Mouse (Mus musculus) hindbrain, embryonic 14.5 days (tissue): ENCODE data around the gene Pcp4. TPM values are rescaled to one million over a fixed set of nuclear protein-coding genes. Genes with fewer than 3 reads are reported as not detected.

Source experiments
- ATAC-seq: fragments of 200-750 bp; cut with Nextera tagmentation; 2 replicates; pipeline ENCODE4 v1.8.0; 2017; ENCODE audit warnings: moderate number of reproducible peaks, mild to moderate bottlenecking, moderate TSS enrichment, moderate library complexity; ENCODE audit not compliant: low FRiP score
- DNase-seq: peaks from one replicate; pipeline ENCODE4 v3.0.0-alpha.2; 2015; ENCODE audit warnings: low spot score
- H3K27ac ChIP-seq: fragments of 300-500 bp; sonication (generic); 2 replicates; pipeline ENCODE4 v1.5.1; 2014; ENCODE audit warnings: mild to moderate bottlenecking, moderate library complexity
- H3K27me3 ChIP-seq: fragments of 300-500 bp; sonication (generic); 2 replicates; pipeline ENCODE4 v1.6.1; 2014; ENCODE audit warnings: mild to moderate bottlenecking, low read length, mixed read lengths; ENCODE audit not compliant: control insufficient read depth, insufficient read depth
- H3K36me3 ChIP-seq: fragments of 300-500 bp; sonication (generic); replicated peaks from 2 replicates; pipeline ENCODE4 v1.6.1; 2014; ENCODE audit not compliant: control insufficient read depth, insufficient read depth
- H3K4me1 ChIP-seq: fragments of 300-500 bp; sonication (generic); replicated peaks from 2 replicates; pipeline ENCODE4 v1.6.1; 2014; ENCODE audit warnings: antibody characterized with exemption, low read length, mixed read lengths; ENCODE audit not compliant: control insufficient read depth, insufficient read depth
- H3K4me2 ChIP-seq: fragments of 300-500 bp; sonication (generic); replicated peaks from 2 replicates; pipeline ENCODE4 v1.6.1; 2014; ENCODE audit warnings: mild to moderate bottlenecking, moderate library complexity
- H3K4me3 ChIP-seq: fragments of 300-500 bp; sonication (generic); replicated peaks from 2 replicates; pipeline ENCODE4 v1.5.1; 2014; ENCODE audit warnings: mild to moderate bottlenecking, low read length
- H3K9ac ChIP-seq: fragments of 300-500 bp; sonication (generic); 2 replicates; pipeline ENCODE4 v1.6.1; 2014
- H3K9me3 ChIP-seq: fragments of 300-500 bp; sonication (generic); 2 replicates; pipeline ENCODE4 v1.6.1; 2016; ENCODE audit warnings: low read length; ENCODE audit not compliant: control insufficient read depth
- WGBS: fragments of 180-500 bp; shearing (Covaris S2); extraction: QIAGEN DNeasy Blood & Tissue Kit; methylation state at CpG from one replicate; pipeline ENCODE4 v1.1.7; 2014; 5-methylcytosine and 5-hydroxymethylcytosine counted together
- polyA plus RNA-seq: library from polyadenylated mRNA; unstranded; fragments of >200 nt; fragmentation: Nextera tagmentation; extraction: Ambion mirVana; gene quantifications from 2 replicates; pipeline ENCODE4 v1.2.1, GENCODE M21; 2014

Gene Pcp4
- 347 and 386 TPM in 2 replicates for polyA plus RNA-seq

GRCm38 (mm10) chr16:96467445-96467844 is at the start of gene Pcp4:
Gene Pcp4 (plus strand): TSS chr16:96467606.
- H3K4me2 ChIP-seq = peak within 1 kb of the TSS; percentile 40
- peak within 1 kb of the TSS; percentile 30; the same call in 1 of the 2 replicates for H3K27ac ChIP-seq
- peak; percentile 70 for ATAC-seq
- H3K36me3 ChIP-seq = no peaks in the 10 kb centered on the region
- peak within 1 kb of the TSS; percentile 24 for H3K4me3 ChIP-seq
- H3K9me3 ChIP-seq = no peaks in the 10 kb centered on the region
- WGBS = 10% methylated on average over 8 of the region's 8 CpGs
- peak within 1 kb of the TSS; percentile 41; the same call in 1 of the 2 replicates for H3K9ac ChIP-seq
- no peaks in the 10 kb centered on the region for H3K27me3 ChIP-seq
- H3K4me1 ChIP-seq = peaks cover 23% of the 10 kb centered on the region
- peak; percentile 95 for DNase-seq

- no peak overlapping the region for H3K4me2 ChIP-seq
- no peak for ATAC-seq
Observed at GRCm38 (mm10) chr16:96425044-96425443, 42.4 kb upstream of the Pcp4 start.

GRCm38 (mm10) chr16:96426671-96427070 is 40.7 kb upstream of the Pcp4 start:
- Histone ChIP-seq H3K4me2 (no peak overlapping the region), H3K9me3 (no peaks in the 10 kb centered on the region), H3K9ac (no peak overlapping the region), H3K4me1 (no peaks in the 10 kb centered on the region), H3K4me3 (no peak overlapping the region), H3K27ac (no peak overlapping the region), H3K36me3 (no peaks in the 10 kb centered on the region), H3K27me3 (no peaks in the 10 kb centered on the region)
- no peak for DNase-seq
- no peak for ATAC-seq
- 86% methylated on average over 7 of the region's 7 CpGs for WGBS

More at GRCm38 (mm10) chr16:96425044-96425443, 42.4 kb upstream of the Pcp4 start:
- Histone ChIP-seq H3K9me3 (no peaks in the 10 kb centered on the region), H3K27ac (no peak overlapping the region), H3K36me3 (no peaks in the 10 kb centered on the region), H3K9ac (no peak overlapping the region), H3K4me1 (no peaks in the 10 kb centered on the region), H3K27me3 (no peaks in the 10 kb centered on the region), H3K4me3 (no peak overlapping the region)
- no peak for DNase-seq
- WGBS = 93% methylated on average over 2 of the region's 2 CpGs

- H3K27me3 ChIP-seq = no peaks in the 10 kb centered on the region
- H3K36me3 ChIP-seq = no peaks in the 10 kb centered on the region
- H3K9me3 ChIP-seq = no peaks in the 10 kb centered on the region
- no peaks in the 10 kb centered on the region for H3K4me1 ChIP-seq
- H3K4me3 ChIP-seq = no peak overlapping the region
- WGBS = 72% methylated on average over 3 of the region's 3 CpGs
- DNase-seq = no peak
- H3K9ac ChIP-seq = no peak overlapping the region
- ATAC-seq = no peak
- no peak overlapping the region for H3K27ac ChIP-seq
- no peak overlapping the region for H3K4me2 ChIP-seq
Observed at GRCm38 (mm10) chr16:96429046-96429445, 38.4 kb upstream of the Pcp4 start.

GRCm38 (mm10) chr16:96433266-96433665 is 34.1 kb upstream of the Pcp4 start:
- ATAC-seq (no peak), DNase-seq (no peak)
- 86% methylated on average over 10 of the region's 10 CpGs for WGBS
- Histone ChIP-seq H3K4me3 (no peak overlapping the region), H3K27ac (no peak overlapping the region), H3K4me2 (no peak overlapping the region), H3K27me3 (no peaks in the 10 kb centered on the region), H3K9me3 (no peaks in the 10 kb centered on the region), H3K4me1 (no peaks in the 10 kb centered on the region), H3K9ac (no peak overlapping the region), H3K36me3 (no peaks in the 10 kb centered on the region)

GRCm38 (mm10) chr16:96434024-96434785 is 33.2 kb upstream of the Pcp4 start:
- ATAC-seq (no peak), DNase-seq (no peak)
- H3K4me3 ChIP-seq = no peak overlapping the region
- H3K27ac ChIP-seq = no peak overlapping the region
- H3K4me1 ChIP-seq = no peaks in the 10 kb centered on the region
- no peak overlapping the region for H3K4me2 ChIP-seq
- 88% methylated on average over 3 of the region's 3 CpGs for WGBS
- no peak overlapping the region for H3K9ac ChIP-seq
- H3K27me3 ChIP-seq = no peaks in the 10 kb centered on the region
- H3K36me3 ChIP-seq = no peaks in the 10 kb centered on the region
- H3K9me3 ChIP-seq = no peaks in the 10 kb centered on the region

- Histone ChIP-seq H3K4me3 (no peak overlapping the region), H3K27ac (no peak overlapping the region), H3K36me3 (no peaks in the 10 kb centered on the region), H3K9me3 (no peaks in the 10 kb centered on the region), H3K9ac (no peak overlapping the region), H3K4me1 (no peaks in the 10 kb centered on the region), H3K4me2 (no peak overlapping the region), H3K27me3 (no peaks in the 10 kb centered on the region)
- 92% methylated on average over 5 of the region's 5 CpGs for WGBS
- no peak for ATAC-seq
- DNase-seq = no peak
Observed at GRCm38 (mm10) chr16:96438946-96439345, 28.5 kb upstream of the Pcp4 start.

- Histone ChIP-seq H3K27ac (no peak overlapping the region), H3K9ac (no peak overlapping the region), H3K4me2 (no peak overlapping the region), H3K4me3 (no peak overlapping the region), H3K27me3 (no peaks in the 10 kb centered on the region), H3K9me3 (no peaks in the 10 kb centered on the region), H3K4me1 (no peaks in the 10 kb centered on the region), H3K36me3 (no peaks in the 10 kb centered on the region)
- ATAC-seq = no peak
- WGBS = 91% methylated on average over 4 of the region's 4 CpGs
- no peak for DNase-seq
Observed at GRCm38 (mm10) chr16:96439682-96440081, 27.7 kb upstream of the Pcp4 start.

GRCm38 (mm10) chr16:96440871-96441270 is 26.5 kb upstream of the Pcp4 start:
- Histone ChIP-seq H3K4me3 (no peak overlapping the region), H3K9ac (no peak overlapping the region), H3K4me1 (no peaks in the 10 kb centered on the region), H3K36me3 (no peaks in the 10 kb centered on the region), H3K4me2 (no peak overlapping the region), H3K9me3 (no peaks in the 10 kb centered on the region), H3K27me3 (no peaks in the 10 kb centered on the region), H3K27ac (no peak overlapping the region)
- ATAC-seq (no peak), DNase-seq (no peak)
- 63% methylated on average over 8 of the region's 8 CpGs for WGBS
